Mouse (Mus musculus): ENCODE measurements at regions not wholly inside any gene's neighbourhood (a gene's known extent, or its start where the extent isn't known, plus 50 kb on each side); places are given as distances from the start of the nearest gene placed in this dataset.

- peak; percentile 3 for DNase-seq (ENCODE audit: low spot score)
Observed at GRCm38 (mm10) chr7:59711741-59712140, 293.1 kb downstream of the Snurf start.
